Mouse (Mus musculus) hindlimb bud, embryonic 11.5 days (tissue): ENCODE data around the gene Atp13a2.

Experiments
- DNase-seq: peaks from one replicate; pipeline ENCODE4 v3.0.0-alpha.2; 2012; ENCODE audit warnings: low read depth, low spot score; ENCODE audit errors: extremely low spot score

Atp13a2 gene

DNA sequence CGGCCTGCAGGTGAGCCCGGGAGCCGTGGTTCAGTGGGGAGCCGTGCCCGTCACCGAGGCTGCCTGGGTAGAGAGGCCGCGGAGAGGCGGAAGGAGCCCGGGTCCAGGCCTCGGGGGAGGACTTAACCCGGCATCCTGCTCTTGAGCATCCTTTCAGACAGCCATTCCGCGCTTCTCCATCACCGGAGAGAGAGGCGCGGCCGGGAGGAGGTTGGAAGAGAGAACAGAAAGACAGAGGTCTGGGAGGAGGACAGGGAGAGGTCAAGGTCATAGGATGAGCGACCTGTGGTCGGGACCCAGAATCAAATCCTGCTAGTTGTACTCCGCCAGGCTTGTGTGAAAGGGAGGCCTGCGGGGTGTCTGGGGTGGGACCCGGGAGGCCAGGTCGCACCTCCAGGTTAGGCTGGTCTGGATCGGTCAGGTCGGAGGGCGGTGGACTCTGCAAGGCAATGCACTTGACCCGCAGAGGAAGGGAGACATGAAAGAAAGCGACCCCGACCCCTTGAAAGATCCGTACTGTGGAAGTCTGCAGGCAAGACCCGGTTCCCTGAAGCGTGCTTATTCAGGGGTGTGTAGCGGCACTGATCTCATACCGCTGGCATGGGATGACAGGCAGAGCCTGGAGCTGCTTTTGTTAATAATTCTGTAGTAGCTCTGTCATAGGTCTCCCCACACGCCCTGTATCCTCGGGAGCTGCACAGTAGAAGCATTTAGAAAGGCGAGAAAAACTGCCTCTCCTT lies 25.0 kb upstream of the Atp13a2 start:
- no peak for DNase-seq

DNA sequence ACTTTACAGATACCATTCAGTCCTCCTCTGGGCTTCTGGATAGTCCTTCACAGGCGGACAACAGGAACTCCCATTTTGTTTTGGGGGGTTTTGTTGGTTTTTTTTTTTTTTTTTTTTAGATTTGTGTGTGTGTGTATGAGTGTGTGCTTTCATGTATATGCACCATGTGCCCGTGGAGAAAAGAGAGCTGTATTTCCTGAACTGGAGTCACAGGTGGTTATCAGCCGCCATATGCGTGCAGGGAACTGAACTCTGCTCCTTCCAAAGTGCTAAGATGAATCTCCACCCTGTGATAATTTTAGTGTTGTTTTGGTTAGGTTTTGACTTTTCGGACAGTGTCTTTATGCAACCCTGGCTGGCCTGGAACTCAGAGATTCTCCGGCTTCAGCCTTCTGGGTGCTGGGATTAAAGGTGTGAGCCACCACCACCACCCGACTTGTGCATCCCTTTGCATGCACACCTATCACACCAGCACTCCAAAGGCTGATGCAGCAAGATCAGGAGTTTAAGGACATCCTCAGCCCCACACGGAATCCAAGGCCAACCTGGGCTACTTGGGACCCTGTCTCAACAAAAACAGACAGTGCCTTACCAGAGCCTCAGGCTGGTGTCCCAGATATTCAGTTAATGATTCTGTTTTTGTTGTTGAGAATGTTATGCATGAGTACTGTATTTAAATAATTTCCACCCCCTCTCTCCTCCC lies 24.3 kb upstream of the Atp13a2 start:
- no peak for DNase-seq

DNA sequence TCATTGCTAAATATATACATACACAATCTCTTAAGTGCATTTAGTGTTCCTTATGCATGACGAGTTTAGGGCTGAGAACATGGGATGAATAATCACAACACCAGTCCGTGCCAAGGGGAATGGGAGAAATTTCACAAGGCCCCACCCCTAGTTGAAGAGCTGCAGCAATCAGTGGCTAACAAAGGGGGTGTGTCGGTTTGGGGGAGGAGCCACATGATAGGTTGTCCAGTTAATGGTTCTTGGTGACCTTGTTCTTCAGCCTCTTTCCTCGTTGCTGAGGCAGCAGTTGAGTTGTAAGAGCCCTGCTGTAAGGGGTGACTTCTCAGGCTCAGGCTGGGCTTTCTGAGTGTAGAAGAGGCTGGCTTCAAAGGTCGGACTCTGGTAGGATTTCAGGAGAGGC lies 23.7 kb upstream of the Atp13a2 start:
- no peak for DNase-seq

DNA sequence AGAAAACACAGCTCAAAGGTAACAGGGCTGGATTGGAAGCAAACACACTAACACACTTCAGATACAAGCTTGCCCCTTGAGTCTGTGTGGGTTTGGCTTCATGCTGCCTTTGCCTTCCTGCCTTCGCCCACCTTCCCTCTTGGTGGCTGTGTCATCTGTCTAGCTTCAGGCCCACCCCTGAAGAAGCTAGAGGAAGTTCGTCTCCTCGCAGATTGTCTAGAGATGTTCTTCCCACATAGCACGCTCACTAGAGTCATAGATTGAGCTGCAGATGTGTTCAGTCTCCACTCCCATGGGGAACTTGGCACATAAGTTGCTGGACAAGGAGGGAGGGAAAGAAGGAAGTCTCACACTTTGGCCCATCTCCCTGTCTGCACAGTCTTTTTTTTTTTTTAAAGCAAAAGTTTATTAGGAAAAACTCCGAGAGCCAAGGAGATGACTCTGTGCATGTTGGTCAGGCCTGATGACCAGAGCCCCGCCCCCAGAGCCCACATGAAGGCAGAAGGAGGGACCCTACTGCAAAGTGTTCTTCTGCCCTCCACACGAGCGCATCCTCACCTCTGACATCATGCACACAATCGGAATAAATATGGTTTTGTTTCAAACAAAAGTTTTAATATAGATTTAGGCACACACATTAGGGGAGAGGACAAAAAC lies 22.6 kb upstream of the Atp13a2 start:
- DNase-seq = no peak

DNA sequence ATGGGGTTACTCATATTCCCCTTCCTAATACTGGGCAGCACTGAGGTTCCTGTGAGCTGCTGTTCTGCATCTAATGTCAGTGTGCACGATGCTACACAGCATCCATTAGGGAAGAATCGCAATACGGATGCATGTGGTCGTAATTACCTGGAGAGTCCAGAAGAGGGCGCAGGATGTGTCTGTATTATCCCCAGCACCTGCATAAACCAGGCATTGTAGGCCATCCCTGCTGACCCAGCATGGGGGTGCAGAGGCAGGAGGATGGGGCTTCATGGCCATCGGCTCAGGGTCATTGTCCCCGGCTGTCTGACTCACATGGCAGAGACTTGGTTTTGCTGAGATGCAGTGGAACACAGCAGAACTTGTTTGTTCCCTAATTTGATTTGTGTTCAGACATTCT lies 22.1 kb upstream of the Atp13a2 start:
- DNase-seq = peak; percentile 68

DNA sequence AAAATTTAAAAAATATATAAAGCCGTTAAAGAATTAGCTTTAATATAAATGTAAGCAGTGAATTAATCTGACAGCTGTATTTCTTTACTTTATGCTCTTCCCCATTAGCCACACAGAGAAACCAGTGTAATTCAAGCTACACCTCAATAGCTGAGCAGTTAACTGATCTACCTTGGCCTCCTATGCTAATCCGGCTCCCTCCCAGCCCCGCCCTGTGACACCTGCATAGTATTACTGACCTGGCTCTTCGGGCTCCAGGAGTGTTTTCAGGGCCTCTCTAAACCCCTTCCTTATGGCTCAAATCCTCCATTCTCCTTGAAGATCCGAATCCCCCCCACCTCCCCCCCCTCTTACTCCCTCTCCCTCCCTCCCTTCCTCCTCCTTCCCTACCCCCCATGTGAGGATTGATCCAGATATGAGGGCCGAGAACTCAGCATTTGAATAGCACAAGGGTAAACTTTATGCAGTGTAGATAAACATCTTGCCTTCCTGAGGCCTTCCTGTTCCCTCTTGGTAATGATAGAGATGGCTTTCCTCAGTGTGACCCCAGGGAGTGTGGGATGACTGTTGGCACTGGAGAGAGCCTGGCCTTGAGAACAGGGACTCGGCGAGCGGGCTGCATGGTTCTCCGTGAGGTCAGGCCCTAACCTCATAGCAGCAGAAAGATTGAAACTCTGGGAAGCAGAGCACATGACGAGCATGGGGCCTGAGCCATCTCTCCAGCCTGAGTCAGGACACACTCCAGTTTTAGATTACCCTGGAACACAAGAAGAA lies 19.1 kb upstream of the Atp13a2 start:
- no peak for DNase-seq

DNA sequence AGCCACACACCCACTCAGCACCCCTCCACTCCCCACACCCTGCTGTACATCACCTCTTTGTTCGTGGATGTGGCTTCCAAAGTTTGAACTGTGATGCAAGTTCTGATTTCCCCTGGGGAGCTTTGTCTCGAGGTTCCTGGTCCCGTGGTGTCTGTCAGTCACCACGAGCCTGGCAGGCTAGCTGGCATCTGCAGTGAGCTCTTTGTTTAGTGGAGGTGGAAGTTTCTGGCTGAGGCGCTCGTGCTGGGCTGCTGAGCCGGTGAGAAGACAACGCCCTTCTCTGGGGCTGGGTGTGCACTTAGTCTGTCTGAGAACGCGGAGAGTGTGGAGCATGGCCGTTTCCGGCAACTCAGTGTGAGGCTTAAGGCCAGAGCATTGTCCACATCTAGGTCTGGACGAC lies 15.0 kb upstream of the Atp13a2 start:
- no peak for DNase-seq

DNA sequence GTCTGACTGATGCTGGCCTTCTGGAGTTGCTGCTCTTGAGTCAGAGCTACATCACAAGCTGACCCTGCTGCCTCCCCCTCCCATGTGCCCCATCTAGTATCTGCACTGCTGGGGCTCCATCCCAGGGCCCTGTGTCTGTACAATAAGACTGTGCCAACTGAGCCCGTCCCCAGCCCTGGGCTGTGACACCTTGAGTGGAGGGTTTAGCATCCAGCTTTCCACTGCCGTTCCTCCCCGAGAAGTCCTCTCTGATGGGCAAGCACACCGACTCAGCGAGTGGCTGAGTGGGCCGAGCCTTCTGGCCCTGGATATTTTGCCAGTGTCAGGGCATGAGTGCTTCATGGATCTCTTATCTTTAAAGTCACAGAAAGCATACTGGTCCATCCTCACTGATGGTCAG lies 12.3 kb upstream of the Atp13a2 start:
- no peak for DNase-seq

DNA sequence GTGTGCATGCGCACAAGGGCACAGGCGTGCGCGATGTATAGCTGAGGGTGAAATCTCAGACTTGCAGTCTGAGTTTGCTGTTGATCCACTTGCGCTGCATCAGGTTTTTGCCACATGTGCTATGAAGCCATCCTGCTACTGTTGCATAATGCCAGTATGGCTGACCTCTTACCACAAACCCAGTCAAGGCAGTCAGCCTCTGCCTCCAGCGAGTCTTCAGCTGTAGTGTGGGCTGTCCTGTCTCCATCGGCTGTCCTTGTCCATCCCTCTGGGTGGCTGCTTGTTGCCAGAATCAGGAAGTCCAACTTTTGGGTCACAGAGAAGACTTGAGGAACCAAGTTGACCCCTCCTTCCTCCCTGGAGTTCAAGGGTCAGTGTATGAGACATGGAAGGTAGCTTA lies 11.3 kb upstream of the Atp13a2 start:
- no peak for DNase-seq

DNA sequence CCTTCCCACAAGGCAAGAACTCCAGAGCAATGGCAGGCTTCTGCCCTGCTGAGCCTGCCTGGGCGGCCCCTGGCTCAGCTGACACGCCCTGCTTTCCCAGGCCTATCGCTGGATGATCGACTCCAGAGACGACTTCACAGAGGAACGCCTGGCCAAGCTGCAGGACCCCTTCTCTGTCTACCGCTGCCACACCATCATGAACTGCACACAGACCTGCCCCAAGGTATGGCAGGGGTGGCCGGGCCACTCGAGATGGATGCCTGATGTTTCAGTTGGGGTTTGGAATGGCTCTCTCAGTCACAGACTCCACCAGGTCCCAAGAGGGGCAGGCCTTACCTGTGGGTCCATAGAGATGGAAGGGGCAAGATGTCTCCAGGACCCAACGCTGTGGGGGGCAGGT lies 9.4 kb upstream of the Atp13a2 start:
- DNase-seq = no peak

DNA sequence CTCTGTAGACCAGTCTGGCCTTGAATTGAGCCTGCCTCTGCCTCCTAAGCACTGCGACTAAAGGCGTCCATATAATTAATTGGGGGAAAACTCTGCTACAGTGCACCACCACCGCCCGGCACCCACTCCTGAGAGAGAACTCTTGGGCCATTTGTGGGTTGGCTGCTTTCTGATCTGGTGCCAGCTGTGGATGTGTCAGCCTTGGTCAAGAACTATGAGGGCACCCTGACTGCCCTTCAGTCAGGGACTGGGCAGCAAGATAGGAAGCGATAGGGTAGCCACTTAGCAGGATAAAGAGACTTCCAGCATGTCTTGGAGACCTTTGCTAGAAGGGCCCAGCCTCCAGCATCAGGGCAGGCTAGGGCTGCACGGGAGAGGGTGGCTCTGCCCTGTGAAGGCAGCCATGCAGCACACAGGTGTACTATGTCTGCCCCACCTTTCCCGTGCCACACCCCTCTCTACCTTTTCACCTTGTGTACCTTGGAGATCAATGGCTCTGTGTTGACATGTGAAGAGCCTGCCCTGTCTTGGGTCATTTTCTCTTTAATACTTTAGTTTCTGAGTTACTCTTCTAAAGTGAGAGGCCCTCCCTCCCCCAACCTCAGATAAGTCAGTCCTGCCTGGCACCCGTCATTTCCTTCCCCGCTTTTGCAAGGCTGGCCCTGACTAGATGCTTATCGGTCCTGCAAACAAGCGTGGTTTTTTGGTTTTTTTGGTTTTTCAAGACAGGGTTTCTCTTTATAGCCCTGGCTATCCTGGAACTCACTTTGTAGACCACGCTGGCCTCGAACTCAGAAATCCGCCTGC lies 8.6 kb upstream of the Atp13a2 start:
- DNase-seq = no peak

DNA sequence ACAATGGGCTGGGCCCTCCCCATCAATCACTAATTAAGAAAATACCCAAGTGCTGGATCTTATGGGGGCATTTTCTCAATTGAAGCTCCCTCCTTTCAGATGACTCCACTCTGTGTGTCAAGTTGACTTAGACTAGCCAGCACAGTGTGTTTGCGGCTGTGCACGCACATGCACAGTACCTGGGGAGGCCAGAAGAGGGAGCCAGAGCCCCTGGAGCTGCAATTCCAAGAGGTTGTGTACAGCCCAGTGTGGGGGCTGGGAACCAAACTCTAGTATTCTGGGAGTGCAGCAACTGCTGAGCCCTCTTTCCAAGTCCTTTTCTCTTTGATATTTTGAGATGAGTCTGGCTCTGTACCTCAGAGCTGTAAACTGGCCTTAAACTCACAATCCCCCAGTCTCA lies 5.1 kb upstream of the Atp13a2 start:
- DNase-seq = no peak

DNA sequence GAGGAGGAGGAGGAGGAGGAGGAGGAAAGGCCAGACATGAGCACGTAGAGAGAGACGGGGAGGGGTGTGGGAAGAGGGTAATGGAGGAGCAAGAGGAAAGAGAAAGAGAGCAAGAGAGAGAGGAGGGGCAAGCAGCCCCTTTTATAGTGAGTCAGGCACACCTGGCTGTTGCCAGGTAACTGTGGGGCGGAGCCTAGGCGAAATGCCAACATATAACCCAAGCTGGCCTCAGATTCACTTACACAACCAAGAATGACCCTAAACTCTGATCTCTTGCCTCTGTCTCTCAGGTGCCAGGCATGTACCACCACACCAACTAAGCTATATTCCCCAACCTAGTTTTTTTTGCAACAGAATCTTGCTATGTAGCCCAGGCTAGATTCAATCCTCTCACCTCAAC lies 3.9 kb upstream of the Atp13a2 start:
- no peak for DNase-seq

DNA sequence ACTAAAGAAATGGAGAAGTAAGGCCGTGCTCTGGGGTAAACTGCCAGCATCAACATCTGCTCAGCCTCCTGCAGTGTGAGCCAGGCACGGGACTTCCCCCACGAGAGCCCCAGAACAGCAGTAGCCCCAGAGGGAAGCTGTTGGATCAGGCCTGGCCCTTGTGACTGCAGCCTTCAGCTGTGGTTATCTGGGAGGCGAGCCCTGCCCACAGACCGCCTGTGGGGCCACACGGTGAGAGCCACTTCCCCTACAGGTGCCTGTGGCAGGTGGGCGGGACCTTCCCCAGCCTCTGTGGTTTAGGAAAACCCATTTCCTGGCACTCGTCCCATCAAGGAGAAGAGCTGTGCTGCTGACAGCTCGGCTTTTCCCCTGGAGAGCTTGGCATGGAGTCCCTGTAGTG lies 3.2 kb upstream of the Atp13a2 start:
- no peak for DNase-seq

DNA sequence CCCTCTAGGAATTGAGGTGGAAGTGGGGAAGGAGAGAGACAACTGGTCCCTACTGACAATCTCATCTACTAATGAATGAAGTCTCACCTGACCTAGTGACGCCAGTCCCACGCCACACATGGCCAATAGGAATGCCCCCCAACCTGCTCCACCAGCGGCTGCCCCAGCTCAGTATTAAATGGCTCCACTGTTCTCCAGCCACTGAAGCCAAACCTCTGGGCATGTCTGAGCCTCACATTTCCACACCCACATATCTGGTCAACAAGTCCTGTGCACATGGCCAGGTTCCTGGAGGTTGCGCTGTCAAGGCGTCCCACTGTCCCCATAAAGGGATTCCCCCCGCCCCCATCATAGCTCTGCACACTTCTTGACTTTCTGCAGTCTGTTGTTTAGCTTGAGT lies 2.1 kb upstream of the Atp13a2 start:
- DNase-seq = no peak

DNA sequence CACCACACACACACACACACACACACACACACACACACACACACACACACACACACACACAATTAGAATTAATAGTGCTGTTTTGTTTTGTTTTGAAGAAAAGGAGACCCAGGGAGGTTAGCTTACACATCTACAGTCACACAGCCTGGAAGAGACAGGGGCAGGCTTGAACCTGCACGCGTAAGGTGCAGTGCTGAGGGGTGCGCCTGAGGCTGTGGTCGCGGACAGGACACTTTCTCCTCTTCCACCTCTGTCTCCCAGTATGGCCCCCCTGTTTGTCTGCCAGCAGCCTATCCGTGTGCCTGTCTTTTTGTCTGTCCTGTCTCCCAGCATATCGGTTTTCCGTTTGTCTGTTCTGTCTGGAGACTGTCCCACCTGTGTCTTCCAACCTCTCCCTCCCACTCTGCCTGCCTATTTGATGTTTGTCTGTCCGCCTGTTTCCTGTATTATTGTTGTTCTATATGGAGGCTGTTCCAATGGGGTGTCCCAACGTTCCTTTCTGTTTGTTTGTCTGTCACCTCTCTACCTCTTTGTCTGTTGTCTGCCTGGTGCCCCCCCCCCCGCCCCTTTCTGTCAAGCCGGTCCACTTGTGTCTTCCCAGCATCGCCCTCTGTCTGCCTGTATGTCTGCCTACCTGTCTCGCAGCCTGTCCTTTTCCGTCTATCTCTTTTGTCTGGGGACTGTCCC lies 506 bp upstream of the Atp13a2 start:
- no peak for DNase-seq

DNA sequence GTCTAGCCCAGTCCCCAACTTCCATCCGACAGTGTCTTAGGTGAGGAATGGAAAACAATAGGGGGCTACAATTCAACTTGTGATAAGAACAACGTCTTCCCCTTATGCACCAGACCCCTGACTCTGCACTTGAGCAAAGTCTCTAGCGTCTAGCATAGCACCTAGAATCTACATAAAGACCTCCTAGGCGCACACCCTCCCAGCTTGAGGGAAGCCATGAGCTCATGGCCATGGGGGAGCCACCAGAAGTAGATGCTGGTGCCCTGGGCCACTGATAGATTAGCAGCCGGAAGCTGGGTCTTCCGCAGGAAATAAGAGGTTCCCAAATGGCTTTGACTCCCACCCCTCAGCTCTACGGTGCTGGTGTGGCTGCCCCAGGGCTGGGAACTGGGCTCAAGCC lies 803 bp downstream of the Atp13a2 start:
- DNase-seq = no peak

DNA sequence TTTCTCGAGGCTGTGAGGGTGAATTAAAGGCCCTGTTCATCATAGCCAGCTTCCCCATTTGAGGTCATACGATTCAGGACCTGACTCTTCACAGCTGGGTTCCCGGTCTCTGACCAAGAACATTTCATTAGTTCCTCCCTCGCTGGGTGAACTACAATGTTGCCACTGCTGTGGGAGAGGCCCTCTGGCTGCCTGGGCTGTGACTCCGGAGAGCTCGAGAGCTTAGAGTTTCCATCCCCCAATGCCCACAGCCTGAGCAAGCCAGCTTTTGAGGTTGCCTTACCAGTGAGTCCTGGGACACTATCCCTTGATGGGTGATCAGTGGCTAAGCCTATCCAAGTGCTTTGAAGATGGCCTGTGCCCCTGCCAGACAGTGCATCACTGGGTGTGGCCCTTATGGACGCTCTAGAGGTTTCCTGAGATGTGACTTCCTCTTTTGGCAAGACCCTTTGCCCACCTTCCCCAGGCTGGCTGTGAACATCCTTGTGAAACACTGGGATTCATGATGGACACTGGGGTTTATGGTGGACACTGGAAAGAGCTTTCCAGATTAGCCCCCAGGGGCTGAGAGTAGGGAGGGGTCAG lies 2.1 kb downstream of the Atp13a2 start:
- no peak for DNase-seq

DNA sequence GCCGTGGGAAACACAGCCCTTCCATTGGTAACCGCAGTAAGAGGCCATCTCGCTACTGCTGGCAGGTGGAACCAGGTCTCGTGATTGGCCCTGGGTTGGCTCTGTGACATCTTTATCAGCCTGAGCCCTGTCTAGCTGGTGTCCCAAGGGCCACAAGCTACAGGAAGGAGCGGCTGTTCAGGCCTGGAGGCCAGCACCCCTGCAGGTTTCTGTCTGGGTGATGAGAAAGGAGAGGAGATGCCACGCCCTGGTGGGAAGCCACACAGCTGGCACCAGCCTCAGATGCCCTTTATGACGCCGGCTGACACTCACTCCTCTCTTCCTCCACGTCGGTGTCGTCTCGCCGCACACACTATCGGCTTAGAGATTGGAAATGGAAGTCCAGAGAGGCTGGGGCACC lies 2.8 kb downstream of the Atp13a2 start:
- no peak for DNase-seq

DNA sequence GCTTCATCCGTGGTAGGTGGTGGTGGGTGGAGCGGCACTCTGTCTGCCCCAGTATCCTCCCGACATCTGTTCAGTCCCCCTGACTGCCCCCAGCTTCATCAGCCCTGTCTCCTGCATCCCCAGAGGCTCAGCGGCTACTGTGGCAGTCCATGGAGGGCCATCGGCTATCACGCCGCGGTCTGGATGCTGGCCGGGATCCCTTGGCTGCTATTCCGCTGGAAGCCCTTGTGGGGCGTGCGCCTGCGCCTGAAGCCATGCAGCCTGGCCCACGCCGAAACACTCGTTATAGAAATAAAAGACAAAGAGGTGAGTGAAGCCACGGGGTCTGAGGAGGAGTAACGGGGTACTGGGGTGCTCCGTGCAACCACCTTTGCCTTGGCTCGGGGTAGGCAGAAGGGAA lies 5.5 kb downstream of the Atp13a2 start:
- DNase-seq = no peak
